Mouse (Mus musculus): ENCODE data around the gene Gm10322.

Gm10322 gene

GRCm38 (mm10) chr10:59602043-59602442 is 13.8 kb upstream of the Gm10322 start:
- DNase-seq (ENCODE audit: low read depth, low spot score) = no peak

- no peak for DNase-seq (ENCODE audit: low read depth, low spot score)
Observed at GRCm38 (mm10) chr10:59602891-59603290, 13.0 kb upstream of the Gm10322 start.

DNA sequence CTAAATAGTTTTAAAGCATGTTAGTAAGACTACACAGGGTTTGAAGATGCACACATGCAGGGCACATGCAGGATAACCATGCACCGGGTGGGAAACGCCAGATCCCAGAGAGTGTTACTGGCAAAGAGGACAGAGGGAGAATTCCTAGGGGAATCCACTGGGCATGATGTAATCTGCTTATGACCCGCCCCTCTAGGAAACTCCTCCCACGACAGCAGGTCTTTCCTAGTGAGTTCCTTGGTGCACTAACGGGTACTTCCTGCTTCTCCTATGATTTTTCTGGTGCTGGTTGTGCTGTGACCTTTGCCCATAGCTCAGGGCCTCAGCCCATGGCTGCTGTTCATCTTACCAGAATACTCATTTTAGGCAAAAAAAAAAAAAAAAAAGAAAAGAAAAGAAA is 12.0 kb upstream of the Gm10322 start:
- DNase-seq (ENCODE audit: low read depth, low spot score) = no peak

DNA sequence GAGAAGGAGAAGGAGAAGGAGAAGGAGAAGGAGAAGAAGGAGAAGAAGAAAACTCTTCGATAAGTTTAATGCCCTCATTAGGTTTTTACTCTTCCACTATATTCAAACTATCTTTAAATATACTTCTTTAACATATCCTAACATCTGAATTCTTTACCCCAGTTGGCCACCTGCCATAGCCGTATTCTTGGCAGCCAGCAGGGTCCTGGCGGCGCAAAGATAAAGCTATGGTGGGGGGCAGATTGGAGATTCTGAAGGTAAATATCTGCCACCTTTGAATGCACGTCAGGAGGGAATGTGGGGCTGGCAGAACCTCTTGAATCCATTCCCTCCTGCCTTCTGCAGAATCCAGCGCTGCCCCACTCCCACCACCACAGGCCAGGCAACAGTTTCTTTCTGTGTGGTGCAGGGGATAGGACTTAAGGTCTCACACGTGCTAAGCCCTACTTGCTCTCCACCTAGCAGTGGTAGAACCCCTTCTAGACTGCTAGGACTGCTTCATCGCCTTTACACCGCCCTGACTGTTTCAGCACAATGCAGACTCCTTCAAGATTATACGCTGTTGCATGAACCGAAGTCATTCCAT is 10.9 kb upstream of the Gm10322 start:
- no peak for DNase-seq (ENCODE audit: low read depth, low spot score)

- no peak for DNase-seq (ENCODE audit: low read depth, low spot score)
Observed at GRCm38 (mm10) chr10:59613276-59613675, 2.6 kb upstream of the Gm10322 start.

GRCm38 (mm10) chr10:59614141-59614540 is 1.7 kb upstream of the Gm10322 start:
- no peak for DNase-seq (ENCODE audit: low read depth, low spot score)

GRCm38 (mm10) chr10:59615411-59615810 is 452 bp upstream of the Gm10322 start:
- no peak for DNase-seq (ENCODE audit: low read depth, low spot score)

- DNase-seq (ENCODE audit: low read depth, low spot score) = peak; percentile 90
Observed at GRCm38 (mm10) chr10:59616522-59616921, 659 bp downstream of the Gm10322 start, which contains the start of gene Mcu. Gene Mcu, minus strand, starts transcription at chr10:59616692.

GRCm38 (mm10) chr10:59617776-59618175 is 1.9 kb downstream of the Gm10322 start:
- DNase-seq (ENCODE audit: low read depth, low spot score) = no peak

GRCm38 (mm10) chr10:59621355-59621754 is 5.5 kb downstream of the Gm10322 start:
- no peak for DNase-seq (ENCODE audit: low read depth, low spot score)

- no peak for DNase-seq (ENCODE audit: low read depth, low spot score)
Observed at GRCm38 (mm10) chr10:59623496-59623895, 7.6 kb downstream of the Gm10322 start.

- no peak for DNase-seq (ENCODE audit: low read depth, low spot score)
Observed at GRCm38 (mm10) chr10:59628641-59629505, 13.0 kb downstream of the Gm10322 start.

- DNase-seq (ENCODE audit: low read depth, low spot score) = no peak
Observed at GRCm38 (mm10) chr10:59629506-59629782, 13.6 kb downstream of the Gm10322 start.

DNA sequence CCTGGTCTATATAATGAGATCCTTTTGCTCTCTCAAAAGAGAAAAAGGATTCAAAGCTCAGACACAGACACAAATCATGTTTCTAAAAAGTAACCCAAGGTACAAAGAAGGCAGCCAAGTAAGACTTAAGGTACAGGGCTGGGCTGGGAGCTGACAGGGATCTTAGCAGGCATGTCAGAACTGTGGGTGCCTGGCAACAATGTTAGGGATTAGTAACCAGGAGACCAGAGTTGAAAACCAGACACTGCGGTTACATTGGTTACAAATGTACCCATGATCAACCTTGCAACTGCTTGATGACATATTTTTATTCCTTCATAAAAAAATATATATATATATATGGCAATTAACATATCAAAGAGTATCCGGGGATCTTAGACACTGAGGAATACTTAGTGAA is 20.2 kb downstream of the Gm10322 start:
- DNase-seq (ENCODE audit: low read depth, low spot score) = no peak

- no peak for DNase-seq (ENCODE audit: low read depth, low spot score)
Observed at GRCm38 (mm10) chr10:59636751-59637533, 21.1 kb downstream of the Gm10322 start.

GRCm38 (mm10) chr10:59637596-59638124 is 21.8 kb downstream of the Gm10322 start:
- DNase-seq (ENCODE audit: low read depth, low spot score) = no peak

DNA sequence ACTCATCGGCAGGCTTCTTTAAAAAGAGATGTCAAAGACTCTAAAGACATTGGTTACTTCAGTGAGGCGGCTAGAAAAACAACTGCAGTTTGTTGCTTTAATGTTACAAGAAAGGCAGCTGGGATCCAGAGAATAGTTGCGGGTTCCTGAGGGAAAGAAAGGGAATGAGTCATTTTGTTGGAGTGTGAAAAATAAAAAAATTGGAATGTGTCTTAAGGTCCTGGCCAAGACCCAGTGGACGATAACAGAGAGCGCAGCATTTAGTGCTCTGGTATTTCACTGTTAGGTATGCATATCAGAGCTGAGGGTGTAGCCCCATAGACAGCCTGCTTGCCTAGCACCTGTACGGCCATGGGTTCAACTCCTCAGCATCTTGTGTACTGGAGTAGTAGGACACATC is 22.7 kb downstream of the Gm10322 start:
- DNase-seq (ENCODE audit: low read depth, low spot score) = no peak

- no peak for DNase-seq (ENCODE audit: low read depth, low spot score)
Observed at GRCm38 (mm10) chr10:59642659-59643377, 27.0 kb downstream of the Gm10322 start.

DNA sequence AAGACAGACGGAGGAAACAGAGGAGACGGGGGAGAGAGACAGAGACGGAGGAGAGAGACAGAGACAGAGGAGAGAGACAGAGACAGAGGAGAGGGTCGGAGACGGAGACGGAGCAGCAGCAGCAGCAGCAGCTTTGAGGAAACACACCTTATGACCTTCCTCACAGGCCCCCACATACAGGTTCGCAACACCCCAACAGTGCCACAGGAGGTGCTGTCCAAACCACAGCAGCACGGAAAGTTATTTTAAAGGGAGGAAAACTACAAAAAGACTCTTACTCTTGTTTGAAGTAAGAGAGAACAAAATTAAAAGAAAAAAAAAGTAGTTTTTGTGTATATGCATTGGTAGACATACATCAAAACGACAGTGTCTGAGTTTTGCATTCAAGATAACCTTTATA is 27.8 kb downstream of the Gm10322 start:
- no peak for DNase-seq (ENCODE audit: low read depth, low spot score)

DNA sequence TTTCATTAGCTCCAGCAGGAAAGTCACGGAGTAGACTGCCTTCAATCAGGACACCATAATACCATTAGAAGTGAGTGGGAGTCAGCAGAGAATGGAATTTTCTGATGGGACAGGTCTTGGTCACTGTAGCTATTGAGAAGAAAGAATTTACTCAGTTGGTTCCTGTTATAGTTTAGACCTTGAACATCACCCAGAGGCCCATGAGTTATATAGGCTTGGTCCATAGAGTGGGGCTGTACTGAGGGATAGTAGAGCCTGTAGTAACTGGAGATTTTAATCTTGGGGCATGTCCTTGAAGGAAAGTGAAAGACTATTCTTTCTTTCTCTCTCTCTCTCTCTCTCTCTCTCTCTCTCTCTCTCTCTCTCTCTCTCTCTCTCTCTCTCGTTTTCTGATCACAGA is 28.8 kb downstream of the Gm10322 start:
- no peak for DNase-seq (ENCODE audit: low read depth, low spot score)

- no peak for DNase-seq (ENCODE audit: low read depth, low spot score)
Observed at GRCm38 (mm10) chr10:59645153-59645552, 29.3 kb downstream of the Gm10322 start.
